Mouse (Mus musculus) kidney, embryonic 16.5 days (tissue): ENCODE measurements around the gene Arhgef7. TPM values are rescaled to one million over a fixed set of nuclear protein-coding genes. Genes with fewer than 3 reads are reported as not detected.
A peak's percentile ranks its signal among the peaks of the same experiment; 100 is the strongest.

Source experiments
- ATAC-seq: fragments of 200-750 bp; cut with Nextera tagmentation; 2 replicates; pipeline ENCODE4 v1.8.0; 2017; ENCODE audit warnings: moderate TSS enrichment; ENCODE audit not compliant: low FRiP score, low TSS enrichment
- H3K27ac ChIP-seq: fragments of 300-500 bp; sonication (generic); 2 replicates; pipeline ENCODE4 v1.5.1; 2014; ENCODE audit warnings: low read length
- H3K27me3 ChIP-seq: fragments of 300-500 bp; sonication (generic); 2 replicates; pipeline ENCODE4 v1.6.1; 2014; ENCODE audit warnings: low read length, control low read depth, mixed read lengths; ENCODE audit not compliant: insufficient read depth
- H3K36me3 ChIP-seq: fragments of 300-500 bp; sonication (generic); 2 replicates; pipeline ENCODE4 v1.6.1; 2014; ENCODE audit warnings: low read length, control low read depth, mixed read lengths; ENCODE audit not compliant: insufficient read depth
- H3K4me1 ChIP-seq: fragments of 300-500 bp; sonication (generic); 2 replicates; pipeline ENCODE4 v1.6.1; 2014; ENCODE audit warnings: low read length, control low read depth, mixed read lengths; ENCODE audit not compliant: insufficient read depth
- H3K4me2 ChIP-seq: fragments of 300-500 bp; sonication (generic); replicated peaks from 2 replicates; pipeline ENCODE4 v1.6.1; 2014; ENCODE audit warnings: low read depth, low read length
- H3K4me3 ChIP-seq: fragments of 300-500 bp; sonication (generic); 2 replicates; pipeline ENCODE4 v1.5.1; 2014; ENCODE audit warnings: mild to moderate bottlenecking, low read length
- H3K9ac ChIP-seq: fragments of 300-500 bp; sonication (generic); replicated peaks from 2 replicates; pipeline ENCODE4 v1.6.1; 2014; ENCODE audit warnings: low read length
- H3K9me3 ChIP-seq: fragments of 300-500 bp; sonication (generic); 2 replicates; pipeline ENCODE4 v1.6.1; 2016; ENCODE audit warnings: low read length, control low read depth
- WGBS: fragments of 180-500 bp; shearing (Covaris S2); extraction: QIAGEN DNeasy Blood & Tissue Kit; methylation state at CpG from one replicate; pipeline ENCODE4 v1.1.7; 2014; 5-methylcytosine and 5-hydroxymethylcytosine counted together
- polyA plus RNA-seq: library from polyadenylated mRNA; unstranded; fragments of >200 nt; fragmentation: Nextera tagmentation; extraction: Ambion mirVana; gene quantifications from 2 replicates; pipeline ENCODE4 v1.2.1, GENCODE M21; 2015

The Arhgef7 gene
- polyA plus RNA-seq, 1 experiment from 2014 or later = 43.3 TPM

DNA sequence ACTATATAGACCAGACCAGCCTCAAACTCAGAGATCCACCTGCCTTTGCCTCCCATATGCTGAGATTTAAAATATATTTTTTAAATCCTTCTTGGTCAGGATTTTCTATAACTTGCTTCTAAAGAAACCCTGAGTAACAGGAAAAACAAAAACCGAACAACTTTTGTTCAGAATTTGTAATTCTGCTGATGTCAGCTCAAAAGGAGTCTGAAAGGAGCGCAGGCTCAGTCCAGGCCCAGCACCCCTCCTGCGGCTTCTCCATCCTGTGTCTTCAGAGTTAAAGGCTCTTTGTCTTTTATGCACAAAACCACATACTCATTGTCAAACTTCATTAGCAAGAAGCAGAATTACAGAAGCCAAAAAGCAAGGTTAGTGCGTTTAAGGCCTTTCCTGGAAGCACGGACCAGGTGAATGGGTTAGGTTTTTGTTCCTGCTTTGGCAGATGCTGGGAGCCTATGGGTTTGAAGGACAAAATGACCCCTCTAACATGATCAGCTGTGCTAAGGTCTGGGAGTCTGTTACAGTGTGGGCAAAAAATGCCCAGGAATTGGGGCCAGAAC is 28.0 kb upstream of the Arhgef7 start:
- Histone ChIP-seq H3K36me3 (no peaks in the 10 kb centered on the region), H3K4me3 (no peak overlapping the region), H3K27ac (no peak overlapping the region), H3K4me2 (no peak overlapping the region), H3K4me1 (peaks cover 11% of the 10 kb centered on the region; the same call in 1 of the 2 replicates), H3K27me3 (no peaks in the 10 kb centered on the region), H3K9ac (no peak overlapping the region), H3K9me3 (no peaks in the 10 kb centered on the region)
- WGBS = 81% methylated on average over 5 of the region's 5 CpGs
- ATAC-seq = no peak

DNA sequence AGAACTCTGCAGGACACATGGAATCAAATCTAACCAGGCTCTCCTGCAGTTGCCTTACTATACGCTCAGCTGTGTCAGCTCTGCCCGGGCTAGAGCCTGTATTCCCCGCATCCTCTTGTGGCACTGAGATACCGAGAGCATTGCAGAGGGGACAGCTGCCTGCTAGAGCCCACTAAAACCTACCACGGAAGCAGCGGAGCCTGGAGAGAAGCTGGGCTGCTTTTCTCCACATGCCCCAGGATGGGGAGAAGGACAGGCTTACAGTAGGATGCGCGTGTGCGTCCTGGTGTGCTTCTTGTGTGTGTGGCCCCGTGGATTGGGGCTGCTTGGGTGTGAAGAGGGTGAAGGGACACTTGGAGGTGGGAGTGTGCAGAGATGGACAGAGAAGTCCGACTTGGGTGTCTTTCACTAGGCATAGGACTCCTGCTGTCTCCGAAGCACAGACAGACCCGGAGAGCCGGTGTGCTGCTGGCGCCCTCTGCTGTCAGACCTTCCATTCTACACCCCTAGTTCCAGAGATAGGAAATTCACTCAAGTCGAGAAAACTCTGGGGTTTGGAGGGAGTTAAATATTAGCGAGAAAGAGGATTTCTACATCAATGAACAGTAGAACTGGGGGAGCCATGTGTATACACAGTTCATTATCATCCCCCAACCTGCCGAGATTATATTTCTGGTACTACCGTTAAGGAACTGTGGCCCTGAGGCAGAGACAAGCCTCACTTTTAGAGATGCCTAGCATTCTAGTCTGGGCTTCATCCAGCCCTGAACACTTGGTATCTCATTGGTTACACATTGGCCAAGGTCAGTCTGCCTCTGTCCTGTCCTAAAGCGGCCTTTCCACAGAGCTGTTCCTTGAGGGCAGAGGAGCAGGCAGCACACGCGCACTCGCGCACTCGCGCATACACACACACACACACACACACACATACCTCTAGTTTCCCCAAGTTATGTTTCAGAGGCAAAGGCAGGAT is 27.2 kb upstream of the Arhgef7 start:
- H3K9ac ChIP-seq = no peak overlapping the region
- H3K4me3 ChIP-seq = peak overlapping the region; percentile 23; the same call in 1 of the 2 replicates
- no peaks in the 10 kb centered on the region for H3K27me3 ChIP-seq
- WGBS = 31% methylated on average over 26 of the region's 26 CpGs
- no peaks in the 10 kb centered on the region for H3K36me3 ChIP-seq
- H3K4me2 ChIP-seq = peak overlapping the region; percentile 47
- peaks cover 11% of the 10 kb centered on the region; the same call in 1 of the 2 replicates for H3K4me1 ChIP-seq
- ATAC-seq = peak; percentile 87
- no peaks in the 10 kb centered on the region for H3K9me3 ChIP-seq
- H3K27ac ChIP-seq = no peak overlapping the region

DNA sequence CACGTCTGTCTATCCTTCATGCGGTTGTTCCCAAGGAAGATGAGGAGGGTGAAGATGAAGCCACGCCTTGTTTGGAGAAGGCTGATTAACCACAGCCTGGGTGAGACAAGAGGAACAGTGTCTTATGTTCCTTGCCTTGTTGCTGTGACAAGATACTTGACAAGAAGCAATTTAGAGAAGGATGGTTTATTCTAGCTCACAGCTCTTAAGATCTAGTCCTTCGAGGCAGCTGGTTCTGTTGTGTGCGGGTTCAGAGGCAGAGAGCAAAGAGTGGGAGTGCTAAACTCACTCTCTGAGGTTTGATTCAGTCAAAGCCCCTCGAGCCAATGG is 26.5 kb upstream of the Arhgef7 start, which contains the start of gene 1700016D06Rik:
1700016D06Rik (minus strand) TSS at position 31 of the 330 bp plus-strand sequence.
- no peaks in the 10 kb centered on the region for H3K36me3 ChIP-seq
- H3K27me3 ChIP-seq = no peaks in the 10 kb centered on the region
- no peak for ATAC-seq
- H3K4me3 ChIP-seq = peak within 1 kb of the TSS; percentile 23; the same call in 1 of the 2 replicates
- 55% methylated on average over 6 of the region's 6 CpGs for WGBS
- no peaks in the 10 kb centered on the region for H3K9me3 ChIP-seq
- no peak within 1 kb of the TSS for H3K27ac ChIP-seq
- peaks cover 11% of the 10 kb centered on the region; the same call in 1 of the 2 replicates for H3K4me1 ChIP-seq
- H3K9ac ChIP-seq = no peak within 1 kb of the TSS
- peak within 1 kb of the TSS; percentile 47 for H3K4me2 ChIP-seq

DNA sequence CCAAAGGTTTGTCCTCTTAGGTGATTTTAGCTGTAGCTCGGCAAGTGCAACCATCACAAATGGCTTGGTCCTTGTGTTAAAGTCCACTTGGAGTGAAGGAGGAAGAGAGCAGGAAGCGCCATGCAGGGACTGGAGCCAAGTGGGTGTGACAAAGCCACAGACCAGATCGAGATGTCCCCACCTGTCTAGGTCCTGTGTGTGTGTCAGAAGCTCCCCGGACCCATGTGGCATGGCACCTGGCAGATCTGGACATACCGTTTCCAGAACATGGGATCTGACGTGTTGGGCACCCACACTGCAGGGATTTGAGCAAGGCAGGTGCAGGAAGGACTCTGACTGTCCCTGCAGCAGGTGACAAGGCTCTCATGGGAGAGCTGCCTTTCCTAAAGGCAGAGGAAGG is 26.1 kb upstream of the Arhgef7 start:
- ATAC-seq = no peak
- 78% methylated on average over 6 of the region's 6 CpGs for WGBS
- Histone ChIP-seq H3K4me2 (no peak overlapping the region), H3K27ac (no peak overlapping the region), H3K36me3 (no peaks in the 10 kb centered on the region), H3K4me3 (no peak overlapping the region), H3K4me1 (peaks cover 11% of the 10 kb centered on the region; the same call in 1 of the 2 replicates), H3K9ac (no peak overlapping the region), H3K27me3 (no peaks in the 10 kb centered on the region), H3K9me3 (no peaks in the 10 kb centered on the region)

DNA sequence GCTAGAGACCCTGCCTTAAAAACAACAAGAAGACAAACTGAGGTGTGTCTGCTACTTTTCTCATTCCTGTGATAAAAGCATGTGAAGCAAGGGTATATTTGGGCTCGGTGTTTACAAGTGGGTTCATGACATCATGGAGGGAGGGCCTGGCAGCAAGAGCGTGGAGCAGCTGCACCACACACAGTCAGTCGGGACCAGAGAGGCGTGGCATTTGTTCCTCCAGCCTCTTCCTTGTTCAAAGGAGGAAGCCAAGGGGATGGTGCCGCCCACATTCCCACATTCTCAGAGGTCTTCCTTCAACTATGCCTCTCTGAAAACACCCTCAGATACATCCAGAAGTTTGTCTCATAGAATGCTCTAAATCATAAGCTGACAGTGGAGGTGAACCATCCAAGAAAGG is 23.7 kb upstream of the Arhgef7 start:
- WGBS = 79% methylated on average over 5 of the region's 5 CpGs
- no peak overlapping the region for H3K4me2 ChIP-seq
- H3K9me3 ChIP-seq = no peaks in the 10 kb centered on the region
- H3K27me3 ChIP-seq = no peaks in the 10 kb centered on the region
- no peak overlapping the region for H3K27ac ChIP-seq
- no peaks in the 10 kb centered on the region for H3K36me3 ChIP-seq
- H3K4me3 ChIP-seq = no peak overlapping the region
- H3K9ac ChIP-seq = no peak overlapping the region
- peaks cover 11% of the 10 kb centered on the region; the same call in 1 of the 2 replicates for H3K4me1 ChIP-seq
- ATAC-seq = no peak

DNA sequence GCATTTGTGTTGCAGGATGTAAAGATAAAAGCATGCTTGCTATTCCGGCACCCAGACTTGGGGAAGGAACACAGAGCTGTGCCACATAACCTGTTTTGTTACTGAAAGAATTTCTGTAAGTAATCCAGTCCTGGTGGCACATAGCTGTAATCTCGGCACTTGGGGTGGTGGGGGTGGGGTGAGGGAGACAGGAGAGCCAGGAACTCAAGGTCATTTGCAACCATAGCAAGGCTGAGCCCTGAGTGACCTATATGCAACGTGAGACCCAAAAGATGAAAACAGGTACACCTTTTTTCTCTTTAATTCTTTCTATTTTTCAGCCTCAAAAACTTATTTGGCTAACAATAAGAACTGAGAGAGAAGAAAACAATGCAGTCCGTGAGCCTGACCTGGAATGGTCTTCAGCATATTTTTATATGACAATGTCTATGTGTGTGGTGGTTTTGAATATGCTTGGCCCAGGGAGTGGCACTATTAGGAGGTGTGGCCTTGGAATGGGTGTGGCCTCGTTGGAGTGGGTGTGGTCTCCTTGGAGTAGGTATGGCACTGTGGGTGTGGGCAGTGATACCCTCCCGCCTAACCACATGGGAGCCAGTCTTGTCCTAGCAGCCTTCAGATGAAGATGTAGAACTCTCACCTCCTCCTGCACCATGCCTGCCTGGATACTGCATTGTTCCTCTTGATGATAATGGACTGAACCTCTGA is 22.7 kb upstream of the Arhgef7 start:
- H3K9ac ChIP-seq = no peak overlapping the region
- no peak overlapping the region for H3K27ac ChIP-seq
- WGBS = 74% methylated on average over 6 of the region's 6 CpGs
- no peak overlapping the region for H3K4me2 ChIP-seq
- no peaks in the 10 kb centered on the region for H3K9me3 ChIP-seq
- H3K27me3 ChIP-seq = no peaks in the 10 kb centered on the region
- no peak for ATAC-seq
- H3K36me3 ChIP-seq = no peaks in the 10 kb centered on the region
- H3K4me1 ChIP-seq = peaks cover 11% of the 10 kb centered on the region; the same call in 1 of the 2 replicates
- no peak overlapping the region for H3K4me3 ChIP-seq

DNA sequence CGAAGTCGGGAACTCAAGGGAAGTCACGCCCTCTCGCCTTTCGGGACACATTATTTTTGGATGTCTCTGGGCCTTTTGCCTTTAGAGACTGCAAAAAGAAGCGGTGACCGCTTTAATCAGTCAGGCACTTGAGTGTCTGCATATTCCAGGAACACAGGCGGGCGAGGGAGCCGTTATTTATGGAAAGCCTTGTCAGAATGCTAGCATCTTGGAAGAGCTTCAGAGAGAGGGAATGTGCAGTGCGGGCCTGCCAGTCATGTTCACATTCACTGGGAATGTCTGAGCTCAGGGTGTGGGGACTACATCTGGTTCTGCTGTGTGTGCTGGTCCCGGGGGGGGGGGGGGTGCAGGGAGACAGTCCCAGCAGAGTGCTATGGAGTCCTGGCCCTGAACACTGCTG is 21.7 kb upstream of the Arhgef7 start:
- ATAC-seq = peak; percentile 52; the same call in 1 of the 2 replicates
- 64% methylated on average over 12 of the region's 12 CpGs for WGBS
- H3K4me1 ChIP-seq = peaks cover 2% of the 10 kb centered on the region; the same call in 1 of the 2 replicates

DNA sequence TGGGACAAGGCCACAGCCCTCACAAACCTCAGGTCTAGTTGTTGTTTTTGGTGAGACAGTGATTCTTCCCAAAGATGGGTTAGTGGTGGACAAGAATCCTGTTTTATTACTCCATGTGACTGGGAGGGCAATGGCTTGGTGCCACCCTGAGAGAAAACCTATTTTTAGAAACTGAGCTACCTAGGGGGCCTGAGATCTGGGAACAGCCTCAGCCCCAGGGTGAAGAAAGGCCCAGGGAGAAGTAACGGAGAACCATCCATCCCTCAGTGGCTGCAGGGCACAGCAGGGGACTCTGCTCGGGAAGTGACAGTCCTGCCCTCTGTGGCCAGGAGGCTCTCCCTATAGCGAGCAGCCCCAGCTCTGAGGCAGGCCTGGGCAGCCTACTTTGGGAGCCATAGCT is 19.8 kb upstream of the Arhgef7 start:
- Histone ChIP-seq H3K4me3 (no peak overlapping the region), H3K27me3 (no peaks in the 10 kb centered on the region), H3K27ac (no peak overlapping the region), H3K36me3 (no peaks in the 10 kb centered on the region), H3K9me3 (no peaks in the 10 kb centered on the region), H3K9ac (no peak overlapping the region), H3K4me1 (no peaks in the 10 kb centered on the region), H3K4me2 (no peak overlapping the region)
- 43% methylated on average over 3 of the region's 3 CpGs for WGBS
- no peak for ATAC-seq

More for the DNA sequence above, 21.7 kb upstream of the Arhgef7 start:
- Histone ChIP-seq H3K4me3 (no peak overlapping the region), H3K36me3 (no peaks in the 10 kb centered on the region), H3K9me3 (no peaks in the 10 kb centered on the region), H3K27ac (no peak overlapping the region), H3K4me2 (no peak overlapping the region), H3K27me3 (no peaks in the 10 kb centered on the region), H3K9ac (no peak overlapping the region)

DNA sequence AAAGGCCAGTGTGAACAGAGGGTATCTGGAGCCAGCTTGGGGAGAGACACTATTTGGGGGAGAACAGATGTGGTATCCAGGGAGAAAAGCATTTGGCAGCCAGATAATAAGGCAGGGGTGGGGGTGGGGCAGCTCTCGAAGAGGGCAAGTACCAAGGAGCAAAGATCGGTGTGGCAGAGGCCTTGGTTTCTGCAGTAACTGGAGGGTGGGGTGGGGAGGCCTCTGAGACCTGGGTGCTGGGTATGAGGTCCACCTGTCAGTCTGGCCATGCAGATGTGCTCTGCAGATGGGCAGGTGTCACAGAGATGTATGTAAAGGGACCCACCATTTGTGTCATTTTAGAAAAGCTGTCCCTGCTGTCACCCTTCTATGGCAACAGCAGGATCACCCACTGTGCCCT is 18.7 kb upstream of the Arhgef7 start:
- no peaks in the 10 kb centered on the region for H3K4me1 ChIP-seq
- no peak overlapping the region for H3K27ac ChIP-seq
- no peak overlapping the region for H3K9ac ChIP-seq
- 64% methylated on average over 2 of the region's 2 CpGs for WGBS
- no peaks in the 10 kb centered on the region for H3K9me3 ChIP-seq
- no peak overlapping the region for H3K4me3 ChIP-seq
- H3K4me2 ChIP-seq = no peak overlapping the region
- H3K36me3 ChIP-seq = no peaks in the 10 kb centered on the region
- no peak for ATAC-seq
- no peaks in the 10 kb centered on the region for H3K27me3 ChIP-seq
